ENCODE assay signal across 8 mouse cellular contexts in the genomic region with DNA sequence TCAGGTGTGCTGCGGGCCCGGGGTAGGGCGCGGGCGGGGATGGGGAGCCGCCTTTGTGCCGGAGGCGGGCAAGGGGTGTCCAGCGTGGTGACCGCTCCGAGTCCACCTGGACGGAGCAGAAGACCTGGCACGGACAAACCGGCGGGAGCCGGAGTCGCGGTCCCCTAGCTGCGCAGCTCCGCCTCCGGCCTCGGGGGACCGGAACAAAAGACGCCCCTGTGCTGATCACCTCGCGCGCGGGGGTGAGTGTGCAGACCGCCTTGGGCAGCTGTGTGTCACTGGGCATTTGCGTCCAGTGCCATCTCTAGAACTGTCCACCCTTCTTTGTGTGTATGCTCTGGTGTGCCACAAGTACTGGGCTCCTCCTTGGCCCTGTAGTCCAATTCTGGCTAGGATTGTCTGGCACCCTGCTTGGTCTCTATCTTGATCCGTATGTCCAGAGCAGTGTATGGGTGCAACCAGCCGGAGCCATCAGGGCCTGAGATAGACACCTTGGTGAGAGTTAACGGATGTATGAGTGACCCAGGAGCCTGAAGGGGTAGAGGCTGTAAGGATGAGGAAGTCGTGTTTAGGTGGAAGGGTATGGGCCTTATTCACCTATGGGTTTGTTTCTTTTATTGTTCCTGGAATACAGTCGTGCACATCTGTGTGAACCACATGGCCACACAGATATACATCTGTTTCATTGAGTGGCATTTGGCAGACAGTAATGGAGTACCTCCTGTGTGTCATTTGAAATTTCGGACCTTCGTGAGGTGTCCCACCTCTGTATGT. TPM values are rescaled to one million over a fixed set of nuclear protein-coding genes. Genes with fewer than 3 reads are reported as not detected.
A peak's percentile ranks its signal among the peaks of the same experiment; 100 is the strongest.
DNase-seq lines count a peak whose midpoint lies in the region; ATAC-seq and TF ChIP-seq lines count a peak whose summit lies in the region.

No protein-coding gene starts in this region.

- H3K4me1 ChIP-seq in kidney, embryonic 15.5 days: peaks cover 39% of the 10 kb centered on the region
- H3K4me1 ChIP-seq in forebrain, embryonic 10.5 days: peaks cover 50% of the 10 kb centered on the region
- peaks cover 15% of the 10 kb centered on the region for H3K4me1 ChIP-seq in lung, embryonic 14.5 days (ENCODE audit: insufficient read depth)

- peak overlapping the region; percentile 99 for H3K27ac ChIP-seq in kidney, embryonic 15.5 days
- peak overlapping the region; percentile 95 for H3K27ac ChIP-seq in forebrain, embryonic 10.5 days
- H3K27ac ChIP-seq in lung, embryonic 14.5 days (ENCODE audit: low read depth): peak overlapping the region; percentile 92

- DNase-seq in kidney, postnatal 14 days: no peak
- DNase-seq in adipocyte (ENCODE audit: low spot score): peak; percentile 48
- DNase-seq in forebrain, embryonic 10.5 days (ENCODE audit: extremely low spot score, low spot score): peak; percentile 45
- peak; percentile 61 for DNase-seq in induced T-regulatory cell, adult 2 months (ENCODE audit: low read depth)
- peak; percentile 48 for DNase-seq in lung, embryonic 14.5 days
- peak; percentile 55 for DNase-seq in retina, embryonic 14.5 days (ENCODE audit: low spot score)
- no peak for DNase-seq in urinary bladder, postnatal 10 days (ENCODE audit: low spot score)

- peak overlapping the region; percentile 92 for H3K9ac ChIP-seq in kidney, embryonic 15.5 days
- H3K9ac ChIP-seq in lung, embryonic 14.5 days: peak overlapping the region; percentile 80

- TF ChIP-seq CTCF in lung, embryonic 14.5 days (IDR thresholded peaks at IDR 0.05; ENCODE audit: low read depth): no peak

- ATAC-seq in kidney, embryonic 15.5 days (replicated peaks; ENCODE audit: low FRiP score): peak; percentile 56
- peak; percentile 19 for ATAC-seq in lung, embryonic 14.5 days (ENCODE audit: insufficient read depth)

- no peaks in the 10 kb centered on the region for H3K9me3 ChIP-seq in kidney, embryonic 15.5 days (replicated peaks)
- H3K9me3 ChIP-seq in forebrain, embryonic 10.5 days: no peaks in the 10 kb centered on the region
- no peaks in the 10 kb centered on the region for H3K9me3 ChIP-seq in lung, embryonic 14.5 days (ENCODE audit: low read depth, low read length)

- no peaks in the 10 kb centered on the region for H3K27me3 ChIP-seq in kidney, embryonic 15.5 days
- H3K27me3 ChIP-seq in forebrain, embryonic 10.5 days (ENCODE audit: poor library complexity, severe bottlenecking): no peaks in the 10 kb centered on the region
- no peaks in the 10 kb centered on the region for H3K27me3 ChIP-seq in lung, embryonic 14.5 days (ENCODE audit: insufficient read depth, low read length)

- peak overlapping the region; percentile 98 for H3K4me2 ChIP-seq in kidney, embryonic 15.5 days
- peak overlapping the region; percentile 97 for H3K4me2 ChIP-seq in lung, embryonic 14.5 days

- WGBS in kidney, embryonic 15.5 days: 5% methylated on average over 37 of the region's 37 CpGs
- 7% methylated on average over 37 of the region's 37 CpGs for WGBS in forebrain, embryonic 10.5 days
- 5% methylated on average over 37 of the region's 37 CpGs for WGBS in lung, embryonic 14.5 days

- H3K4me3 ChIP-seq in kidney, embryonic 15.5 days (replicated peaks): peak overlapping the region; percentile 92
- peak overlapping the region; percentile 94 for H3K4me3 ChIP-seq in forebrain, embryonic 10.5 days
- H3K4me3 ChIP-seq in lung, embryonic 14.5 days (ENCODE audit: low read depth, low read length): peak overlapping the region; percentile 87

- peaks cover 39% of the 10 kb centered on the region for H3K36me3 ChIP-seq in kidney, embryonic 15.5 days
- peaks cover 44% of the 10 kb centered on the region for H3K36me3 ChIP-seq in forebrain, embryonic 10.5 days (replicated peaks)
- peaks cover 41% of the 10 kb centered on the region for H3K36me3 ChIP-seq in lung, embryonic 14.5 days (ENCODE audit: insufficient read depth)

RNA-seq across cellular contexts. Expression of a gene that starts 1.0 kb away (rescaled TPM):
- polyA plus RNA-seq in kidney, embryonic 15.5 days (2015; fragmentation: Nextera tagmentation; extraction: Ambion mirVana): 17.3 and 18.7 TPM in 2 replicates
- polyA plus RNA-seq in forebrain, embryonic 10.5 days (2016; fragmentation: Nextera tagmentation; extraction: Ambion mirVana): 24.3 and 24.5 TPM in 2 replicates
- polyA plus RNA-seq in lung, embryonic 14.5 days (2014; fragmentation: Nextera tagmentation; extraction: Ambion mirVana): 17.9 and 20.5 TPM in 2 replicates

RNA-seq across cellular contexts. Expression of a gene that starts 1.0 kb away (rescaled TPM):
- 47.7 and 52.1 TPM in 2 replicates for polyA plus RNA-seq in kidney, embryonic 15.5 days (2015; fragmentation: Nextera tagmentation; extraction: Ambion mirVana)
- polyA plus RNA-seq in forebrain, embryonic 10.5 days (2016; fragmentation: Nextera tagmentation; extraction: Ambion mirVana): 54.5 and 56.3 TPM in 2 replicates
- 43.6 and 50.9 TPM in 2 replicates for polyA plus RNA-seq in lung, embryonic 14.5 days (2014; fragmentation: Nextera tagmentation; extraction: Ambion mirVana)

RNA-seq across cellular contexts. Expression of a gene that starts 23.3 kb away (rescaled TPM):
- 72.5 and 78.0 TPM in 2 replicates for polyA plus RNA-seq in kidney, embryonic 15.5 days (2015; fragmentation: Nextera tagmentation; extraction: Ambion mirVana)
- 120 and 121 TPM in 2 replicates for polyA plus RNA-seq in forebrain, embryonic 10.5 days (2016; fragmentation: Nextera tagmentation; extraction: Ambion mirVana)
- polyA plus RNA-seq in lung, embryonic 14.5 days (2014; fragmentation: Nextera tagmentation; extraction: Ambion mirVana): 83.6 and 84.7 TPM in 2 replicates

RNA-seq across cellular contexts. Expression of a gene that starts 23.4 kb away (rescaled TPM):
- polyA plus RNA-seq in kidney, embryonic 15.5 days (2015; fragmentation: Nextera tagmentation; extraction: Ambion mirVana): 13.0 and 15.2 TPM in 2 replicates
- 21.2 and 24.0 TPM in 2 replicates for polyA plus RNA-seq in forebrain, embryonic 10.5 days (2016; fragmentation: Nextera tagmentation; extraction: Ambion mirVana)
- 17.1 and 18.4 TPM in 2 replicates for polyA plus RNA-seq in lung, embryonic 14.5 days (2014; fragmentation: Nextera tagmentation; extraction: Ambion mirVana)

RNA-seq across cellular contexts. Expression of a gene that starts 29.5 kb away (rescaled TPM):
- polyA plus RNA-seq in kidney, embryonic 15.5 days (2015; fragmentation: Nextera tagmentation; extraction: Ambion mirVana): 0.18 and 0.19 TPM in 2 replicates
- 0.12 and 0.33 TPM in 2 replicates for polyA plus RNA-seq in forebrain, embryonic 10.5 days (2016; fragmentation: Nextera tagmentation; extraction: Ambion mirVana)
- 0.16 and 0.22 TPM in 2 replicates for polyA plus RNA-seq in lung, embryonic 14.5 days (2014; fragmentation: Nextera tagmentation; extraction: Ambion mirVana)

Comparison
In these comparisons a context has a peak if more than half of its experiments do, and no peak if none do; other contexts are left out.
1. DNase-seq: peak in adipocyte (single experiment), forebrain, embryonic 10.5 days (single experiment), induced T-regulatory cell, adult 2 months (single experiment), lung, embryonic 14.5 days (single experiment) and retina, embryonic 14.5 days (single experiment); none in kidney, postnatal 14 days (single experiment) and urinary bladder, postnatal 10 days (single experiment).
2. Peak in every context shown above with its lines, with median percentiles within 50 percentile points of each other: H3K27ac ChIP-seq and H3K4me3 ChIP-seq.